Mouse (Mus musculus): ENCODE results near the gene Milr1. TPM values are rescaled to one million over a fixed set of nuclear protein-coding genes. Genes with fewer than 3 reads are reported as not detected.

Milr1 gene
- total and polyA plus RNA-seq, 2 experiments from 2014 or later, result 0.56 TPM; not detected in 1

DNA sequence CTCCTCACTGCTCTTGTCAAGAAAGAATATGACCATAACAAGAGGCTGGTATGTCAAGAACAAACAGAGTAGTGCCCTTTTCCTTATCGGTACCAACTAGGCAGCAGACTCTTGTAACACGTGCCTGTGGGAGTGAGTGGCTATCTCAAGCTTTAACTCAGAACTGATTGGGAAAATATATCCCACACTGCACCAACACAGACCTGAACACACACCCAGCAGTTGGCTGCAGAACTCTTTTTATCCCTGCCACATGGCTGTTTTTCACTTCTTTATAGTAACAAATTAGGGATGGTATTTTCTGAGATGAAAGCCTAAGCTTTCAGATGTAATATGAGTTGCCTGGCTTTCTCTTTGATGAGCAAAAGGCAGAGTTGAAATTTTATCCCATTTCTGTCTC, 64.7 kb downstream of the Milr1 start:
- H3K4me3 ChIP-seq (ENCODE audit: low read length), result no peak overlapping the region
- WGBS, result 98% methylated on average over 2 of the region's 2 CpGs
- H3K9ac ChIP-seq (replicated peaks; ENCODE audit: low read length), result no peak overlapping the region
- no peak overlapping the region for H3K4me2 ChIP-seq (ENCODE audit: low read depth, low read length)
- 0 out of 2 replicates have a peak, but pooled peaks cover 4% of the 10 kb centered on the region for H3K4me1 ChIP-seq (ENCODE audit: insufficient read depth, low read length)
- TF ChIP-seq CTCF (IDR thresholded peaks at IDR 0.05; ENCODE audit: low read depth), result no peak
- ATAC-seq (no peak), DNase-seq (ENCODE audit: low spot score) (no peak)
- no peaks in the 10 kb centered on the region for H3K9me3 ChIP-seq (ENCODE audit: low read length)
- H3K27ac ChIP-seq, result peak overlapping the region; percentile 67
- peaks cover 47% of the 10 kb centered on the region for H3K36me3 ChIP-seq (ENCODE audit: insufficient read depth, low read length)
- no peaks in the 10 kb centered on the region for H3K27me3 ChIP-seq (ENCODE audit: insufficient read depth, low read length)

DNA sequence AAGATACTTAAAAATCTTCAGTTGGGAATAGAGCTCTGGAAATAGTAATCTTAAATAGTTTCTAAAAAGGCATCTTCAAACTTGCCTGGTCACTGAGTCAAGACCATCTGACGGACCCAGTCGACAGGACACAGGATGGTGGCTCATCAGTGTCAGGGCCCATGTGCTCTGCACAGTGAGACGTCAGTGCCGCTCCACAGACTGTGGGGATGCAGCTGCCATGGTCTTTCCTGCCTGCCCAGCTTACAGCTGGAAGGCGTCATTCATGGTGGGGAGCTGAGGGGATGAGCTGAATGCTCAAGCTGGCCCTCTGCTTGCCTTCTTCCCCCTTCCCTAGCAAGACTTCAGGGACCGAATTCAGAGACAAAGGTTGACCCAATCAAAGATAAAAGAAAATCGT, 65.3 kb downstream of the Milr1 start:
- ATAC-seq (no peak), DNase-seq (ENCODE audit: low spot score) (no peak)
- no peaks in the 10 kb centered on the region for H3K9me3 ChIP-seq (ENCODE audit: low read length)
- H3K4me3 ChIP-seq (ENCODE audit: low read length), result no peak overlapping the region
- peaks cover 44% of the 10 kb centered on the region for H3K36me3 ChIP-seq (ENCODE audit: insufficient read depth, low read length)
- H3K4me2 ChIP-seq (ENCODE audit: low read depth, low read length), result no peak overlapping the region
- no peaks in the 10 kb centered on the region for H3K27me3 ChIP-seq (ENCODE audit: insufficient read depth, low read length)
- H3K4me1 ChIP-seq (ENCODE audit: insufficient read depth, low read length), result 0 out of 2 replicates have a peak, but pooled peaks cover 4% of the 10 kb centered on the region
- H3K9ac ChIP-seq (replicated peaks; ENCODE audit: low read length), result no peak overlapping the region
- peak overlapping the region; percentile 67 for H3K27ac ChIP-seq
- no peak for TF ChIP-seq CTCF (IDR thresholded peaks at IDR 0.05; ENCODE audit: low read depth)
- 63% methylated on average over 7 of the region's 7 CpGs for WGBS

DNA sequence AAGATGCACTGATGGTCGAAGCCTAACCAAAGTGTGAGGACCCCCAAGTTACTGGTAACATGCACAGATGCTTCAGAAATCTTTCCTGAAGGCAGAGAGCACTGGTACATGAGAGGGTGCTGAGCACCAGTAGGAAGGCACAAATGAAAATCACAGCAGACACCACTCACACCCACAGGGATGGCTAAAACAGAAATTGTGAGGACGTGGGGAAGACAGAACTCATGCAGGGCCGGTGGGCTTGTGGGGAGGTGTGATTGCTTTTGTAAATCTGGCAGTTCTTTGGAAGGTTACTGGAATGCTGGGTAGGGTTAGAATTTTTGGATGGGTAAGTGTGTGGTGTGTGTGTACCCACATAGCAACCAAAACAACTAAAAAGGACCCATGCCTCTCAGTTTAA, 66.1 kb downstream of the Milr1 start:
- TF ChIP-seq CTCF (IDR thresholded peaks at IDR 0.05; ENCODE audit: low read depth), result no peak
- whole genome bisulfite sequencing, result 61% methylated on average over 3 of the region's 3 CpGs
- no peak overlapping the region for H3K9ac ChIP-seq (replicated peaks; ENCODE audit: low read length)
- no peak overlapping the region for H3K4me2 ChIP-seq (ENCODE audit: low read depth, low read length)
- no peak for DNase-seq (ENCODE audit: low spot score)
- no peaks in the 10 kb centered on the region for H3K27me3 ChIP-seq (ENCODE audit: insufficient read depth, low read length)
- H3K27ac ChIP-seq, result peak overlapping the region; percentile 67
- H3K36me3 ChIP-seq (ENCODE audit: insufficient read depth, low read length), result peaks cover 44% of the 10 kb centered on the region
- ATAC-seq, result no peak
- no peak overlapping the region for H3K4me3 ChIP-seq (ENCODE audit: low read length)
- H3K4me1 ChIP-seq (ENCODE audit: insufficient read depth, low read length), result 0 out of 2 replicates have a peak, but pooled peaks cover 4% of the 10 kb centered on the region
- H3K9me3 ChIP-seq (ENCODE audit: low read length), result no peaks in the 10 kb centered on the region

DNA sequence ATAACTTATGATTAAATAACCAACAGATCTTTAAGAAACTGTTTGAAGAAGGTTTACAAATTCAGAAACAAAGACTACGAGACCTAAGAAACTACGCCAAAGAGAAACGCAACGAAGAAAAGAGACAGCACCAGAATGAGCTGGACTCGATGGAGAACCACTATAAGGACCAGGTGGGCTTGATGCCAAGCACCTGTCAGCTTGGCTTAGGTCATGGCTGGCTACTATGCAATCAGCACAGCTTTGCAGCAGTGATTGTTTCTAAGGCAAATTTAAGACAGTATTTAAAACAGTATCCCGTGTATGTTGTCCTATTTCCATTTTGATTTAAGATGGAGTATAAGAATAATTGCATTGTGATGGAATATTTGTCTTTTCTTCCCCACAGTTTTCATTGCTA, 66.8 kb downstream of the Milr1 start:
- TF ChIP-seq CTCF (IDR thresholded peaks at IDR 0.05; ENCODE audit: low read depth), result no peak
- Histone ChIP-seq H3K9me3 (ENCODE audit: low read length) (no peaks in the 10 kb centered on the region), H3K4me1 (ENCODE audit: insufficient read depth, low read length) (0 out of 2 replicates have a peak, but pooled peaks cover 4% of the 10 kb centered on the region), H3K4me2 (ENCODE audit: low read depth, low read length) (no peak overlapping the region), H3K9ac (replicated peaks; ENCODE audit: low read length) (no peak overlapping the region), H3K27me3 (ENCODE audit: insufficient read depth, low read length) (no peaks in the 10 kb centered on the region), H3K36me3 (ENCODE audit: insufficient read depth, low read length) (peaks cover 44% of the 10 kb centered on the region), H3K27ac (peak overlapping the region; percentile 67; the same call in 1 of the 2 replicates), H3K4me3 (ENCODE audit: low read length) (no peak overlapping the region)
- peak; percentile 67 for DNase-seq (ENCODE audit: low spot score)
- 52% methylated on average over 6 of the region's 6 CpGs for whole genome bisulfite sequencing
- ATAC-seq, result no peak

DNA sequence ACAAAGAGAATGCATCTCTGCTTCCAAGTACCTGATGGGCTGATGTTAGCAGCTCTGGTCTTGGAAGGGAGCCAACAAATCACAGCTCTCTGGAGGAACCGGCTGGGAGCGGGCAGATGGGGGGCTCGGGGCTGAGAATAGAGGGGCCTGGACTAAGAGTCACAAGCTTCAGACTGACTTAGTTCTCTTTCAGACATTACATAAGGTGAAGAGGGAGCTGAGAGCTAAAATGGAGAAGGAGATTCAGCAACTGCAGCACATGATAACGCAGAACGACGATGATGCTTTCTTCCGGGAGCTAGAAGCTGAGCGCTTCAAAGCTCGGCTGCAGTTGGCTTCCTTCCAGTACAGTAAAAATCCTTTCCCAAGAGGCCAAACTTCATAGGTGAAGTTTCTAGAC, 67.3 kb downstream of the Milr1 start:
- no peak overlapping the region for H3K4me3 ChIP-seq (ENCODE audit: low read length)

More for the DNA sequence above, 67.3 kb downstream of the Milr1 start:
- 30% methylated on average over 9 of the region's 9 CpGs for WGBS
- Histone ChIP-seq H3K9me3 (ENCODE audit: low read length) (no peaks in the 10 kb centered on the region), H3K9ac (replicated peaks; ENCODE audit: low read length) (no peak overlapping the region), H3K4me2 (ENCODE audit: low read depth, low read length) (no peak overlapping the region), H3K27me3 (ENCODE audit: insufficient read depth, low read length) (no peaks in the 10 kb centered on the region), H3K36me3 (ENCODE audit: insufficient read depth, low read length) (peaks cover 44% of the 10 kb centered on the region), H3K4me1 (ENCODE audit: insufficient read depth, low read length) (0 out of 2 replicates have a peak, but pooled peaks cover 4% of the 10 kb centered on the region), H3K27ac (peak overlapping the region; percentile 67)
- DNase-seq (ENCODE audit: low spot score) (peak; percentile 74), ATAC-seq (peak; percentile 44; the same call in 1 of the 2 replicates)
- no peak for TF ChIP-seq CTCF (IDR thresholded peaks at IDR 0.05; ENCODE audit: low read depth)

Small RNAs within 50 kb of the gene (microRNA-seq; reads per million reads assigned to microRNA genes)
- gene Gm25994 (0 reads per million in 2 experiments), gene Mir3064 (6.9 to 11.1 reads per million in 2 experiments)

Other genes starting within 250 kb of the Milr1 start
- gene Tex2, start 137.8 kb upstream of the Milr1 start, total RNA-seq (2014; rRNA removed), result 46.2 and 60.5 TPM in 2 replicates
- gene Tex2, start 137.8 kb upstream of the Milr1 start, polyA plus RNA-seq (2015; fragmentation: Nextera tagmentation; extraction: Ambion mirVana), result 30.0 and 30.8 TPM in 2 replicates
- gene Pecam1, start 598 bp upstream of the Milr1 start, total RNA-seq (2014; rRNA removed), result 19.2 and 20.1 TPM in 2 replicates
- 10.9 and 11.2 TPM in 2 replicates for gene Pecam1, start 598 bp upstream of the Milr1 start, polyA plus RNA-seq (2015; fragmentation: Nextera tagmentation; extraction: Ambion mirVana)
- 8.3 and 12.9 TPM in 2 replicates for gene Polg2, start 28.3 kb downstream of the Milr1 start, total RNA-seq (2014; rRNA removed)
- gene Polg2, start 28.3 kb downstream of the Milr1 start, polyA plus RNA-seq (2015; fragmentation: Nextera tagmentation; extraction: Ambion mirVana), result 9.5 and 11.4 TPM in 2 replicates
- 288 and 416 TPM in 2 replicates for gene Ddx5, start 38.0 kb downstream of the Milr1 start, total RNA-seq (2014; rRNA removed)
- gene Ddx5, start 38.0 kb downstream of the Milr1 start, polyA plus RNA-seq (2015; fragmentation: Nextera tagmentation; extraction: Ambion mirVana), result 272 and 274 TPM in 2 replicates
- gene Cep95, start 38.0 kb downstream of the Milr1 start, total RNA-seq (2014; rRNA removed), result 2.6 and 9.0 TPM in 2 replicates
- gene Cep95, start 38.0 kb downstream of the Milr1 start, polyA plus RNA-seq (2015; fragmentation: Nextera tagmentation; extraction: Ambion mirVana), result 7.2 and 8.7 TPM in 2 replicates
- 27.2 and 35.7 TPM in 2 replicates for gene Smurf2, start 169.5 kb downstream of the Milr1 start, total RNA-seq (2014; rRNA removed)
- gene Smurf2, start 169.5 kb downstream of the Milr1 start, polyA plus RNA-seq (2015; fragmentation: Nextera tagmentation; extraction: Ambion mirVana), result 8.7 TPM in 2 replicates
- 85.8 and 94.4 TPM in 2 replicates for gene Kpna2, start 248.3 kb downstream of the Milr1 start, total RNA-seq (2014; rRNA removed)
- 106 and 111 TPM in 2 replicates for gene Kpna2, start 248.3 kb downstream of the Milr1 start, polyA plus RNA-seq (2015; fragmentation: Nextera tagmentation; extraction: Ambion mirVana)